Mouse (Mus musculus) kidney, postnatal 0 days (tissue): ENCODE results near the gene Ddias. TPM values are rescaled to one million over a fixed set of nuclear protein-coding genes. Genes with fewer than 3 reads are reported as not detected.
A peak's percentile ranks its signal among the peaks of the same experiment; 100 is the strongest.

Experiments
- ATAC-seq: fragments of 200-750 bp; cut with Nextera tagmentation; replicated peaks from 2 replicates; pipeline ENCODE4 v1.8.0; 2017; ENCODE audit warnings: low read depth, moderate number of reproducible peaks, moderate TSS enrichment, moderate library complexity; ENCODE audit not compliant: low FRiP score
- DNase-seq: peaks from one replicate; pipeline ENCODE4 v3.0.0-alpha.2; 2016; ENCODE audit warnings: low spot score
- H3K27ac ChIP-seq: fragments of 300-500 bp; sonication (generic); 2 replicates; pipeline ENCODE4 v1.5.1; 2014; ENCODE audit warnings: mild to moderate bottlenecking
- H3K27me3 ChIP-seq: fragments of 300-500 bp; sonication (generic); 2 replicates; pipeline ENCODE4 v1.6.1; 2014; ENCODE audit warnings: low read length, mixed read lengths; ENCODE audit not compliant: insufficient read depth
- H3K36me3 ChIP-seq: fragments of 300-500 bp; sonication (generic); 2 replicates; pipeline ENCODE4 v1.6.1; 2014; ENCODE audit warnings: low read length, mixed read lengths; ENCODE audit not compliant: insufficient read depth
- H3K4me1 ChIP-seq: fragments of 300-500 bp; sonication (generic); replicated peaks from 2 replicates; pipeline ENCODE4 v1.6.1; 2014; ENCODE audit warnings: antibody characterized with exemption, low read length, mixed read lengths; ENCODE audit not compliant: insufficient read depth
- H3K4me2 ChIP-seq: fragments of 300-500 bp; sonication (generic); 2 replicates; pipeline ENCODE4 v1.6.1; 2014; ENCODE audit warnings: mild to moderate bottlenecking, low read length, moderate library complexity, mixed read lengths
- H3K4me3 ChIP-seq: fragments of 300-500 bp; sonication (generic); replicated peaks from 2 replicates; pipeline ENCODE4 v1.5.1; 2014; ENCODE audit warnings: low read depth, low read length
- H3K9ac ChIP-seq: fragments of 300-500 bp; sonication (generic); 2 replicates; pipeline ENCODE4 v1.6.1; 2014; ENCODE audit warnings: low read depth, low read length
- H3K9me3 ChIP-seq: fragments of 300-500 bp; sonication (generic); replicated peaks from 2 replicates; pipeline ENCODE4 v1.6.1; 2016; ENCODE audit warnings: low read length, inconsistent platforms, mixed read lengths
- CTCF ChIP-seq: IDR thresholded peaks from 2 replicates; pipeline ENCODE4 v1.5.1; 2016; ENCODE audit warnings: antibody characterized with exemption, low read depth, mild to moderate bottlenecking, moderate library complexity
- WGBS: fragments of 180-500 bp; shearing (Covaris S2); extraction: QIAGEN DNeasy Blood & Tissue Kit; methylation state at CpG from one replicate; pipeline ENCODE4 v1.1.7; 2014; 5-methylcytosine and 5-hydroxymethylcytosine counted together
- polyA plus RNA-seq: library from polyadenylated mRNA; unstranded; fragments of >200 nt; fragmentation: Nextera tagmentation; extraction: Ambion mirVana; gene quantifications from 2 replicates; pipeline ENCODE4 v1.2.1, GENCODE M21; 2015

Gene Ddias
- polyA plus RNA-seq, 1 experiment from 2014 or later: 6.2 TPM

DNA sequence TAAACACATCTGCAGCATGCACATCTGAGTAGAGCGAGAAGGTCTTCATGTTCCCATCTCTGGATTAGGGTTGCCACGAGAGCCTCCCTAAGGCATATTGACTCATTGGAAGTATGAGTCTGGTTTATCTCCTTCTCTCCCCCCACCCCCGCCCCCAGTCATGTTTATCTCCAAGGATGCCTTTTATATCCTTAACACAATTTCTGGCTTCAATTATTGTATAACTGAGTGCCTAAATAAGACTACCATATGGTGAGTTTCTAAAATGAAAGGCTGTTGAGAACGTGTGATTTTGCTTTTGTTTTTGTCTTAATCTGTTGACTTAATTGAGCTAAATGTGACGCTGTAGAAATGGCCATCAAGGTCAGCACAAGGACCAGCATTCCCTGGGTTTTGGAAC lies 22.0 kb upstream of the Ddias start:
- ATAC-seq (no peak), DNase-seq (no peak)
- H3K4me2 ChIP-seq: no peak overlapping the region
- H3K36me3 ChIP-seq: no peaks in the 10 kb centered on the region
- H3K4me3 ChIP-seq: no peak overlapping the region
- H3K9ac ChIP-seq: no peak overlapping the region
- no peak overlapping the region for H3K27ac ChIP-seq
- H3K9me3 ChIP-seq: no peaks in the 10 kb centered on the region
- no peak for TF ChIP-seq CTCF
- whole genome bisulfite sequencing: 89% methylated on average over 5 of the region's 5 CpGs
- no peaks in the 10 kb centered on the region for H3K27me3 ChIP-seq
- H3K4me1 ChIP-seq: no peaks in the 10 kb centered on the region

DNA sequence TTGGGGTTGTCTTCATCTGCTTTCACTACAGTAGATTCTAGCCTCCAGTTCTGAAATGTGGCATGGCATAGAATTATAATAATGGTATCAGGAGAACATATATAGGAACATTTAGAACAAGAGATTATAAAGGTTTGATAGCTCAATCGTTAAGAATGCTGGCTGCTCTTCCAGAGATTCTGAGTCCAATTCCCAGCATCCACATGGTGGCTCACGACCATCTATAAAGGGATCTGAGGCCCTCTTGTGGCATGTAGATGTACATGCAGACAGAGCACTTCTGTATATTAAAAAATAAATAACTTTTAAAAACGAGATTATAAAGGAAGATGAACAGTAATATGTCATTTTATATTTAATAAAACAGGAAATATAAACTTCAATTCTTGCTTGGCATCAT lies 19.4 kb upstream of the Ddias start:
- DNase-seq (no peak), ATAC-seq (no peak)
- peak; percentile 59 for TF ChIP-seq CTCF
- Histone ChIP-seq H3K27ac (no peak overlapping the region), H3K9ac (no peak overlapping the region), H3K36me3 (no peaks in the 10 kb centered on the region), H3K4me3 (no peak overlapping the region), H3K9me3 (no peaks in the 10 kb centered on the region), H3K4me1 (no peaks in the 10 kb centered on the region), H3K4me2 (no peak overlapping the region), H3K27me3 (no peaks in the 10 kb centered on the region)
- 54% methylated on average over 3 of the region's 3 CpGs for WGBS

DNA sequence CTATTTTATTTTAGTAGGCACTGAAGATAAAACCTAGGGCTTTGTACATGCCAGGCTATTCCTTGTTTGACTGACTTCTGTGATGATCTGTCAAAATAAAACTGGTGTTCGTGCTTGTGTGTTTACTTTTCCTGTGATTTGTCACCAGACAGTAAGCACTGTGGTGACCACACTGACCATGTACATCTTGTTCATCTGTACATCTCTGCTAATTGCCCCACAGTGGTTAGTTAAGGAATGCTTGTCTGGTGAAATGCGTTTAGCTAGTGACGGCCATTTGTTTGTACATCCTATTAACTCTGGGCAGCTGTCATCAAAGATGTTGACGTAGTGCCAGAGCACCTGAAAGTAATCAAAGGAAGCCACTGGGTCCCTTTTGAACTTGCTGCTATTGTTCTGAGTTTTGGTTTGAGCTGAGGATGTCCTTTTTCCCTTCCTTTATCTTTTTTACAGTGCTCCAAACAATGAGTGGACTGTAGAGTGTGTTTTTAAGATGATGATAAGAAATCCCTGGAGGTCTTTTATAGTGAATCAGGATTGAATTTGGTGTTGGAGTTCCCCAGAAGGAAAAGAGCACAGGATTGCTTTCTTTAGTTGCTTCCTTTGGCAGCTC lies 16.7 kb upstream of the Ddias start:
- no peak for ATAC-seq
- H3K27ac ChIP-seq: no peak overlapping the region

DNA sequence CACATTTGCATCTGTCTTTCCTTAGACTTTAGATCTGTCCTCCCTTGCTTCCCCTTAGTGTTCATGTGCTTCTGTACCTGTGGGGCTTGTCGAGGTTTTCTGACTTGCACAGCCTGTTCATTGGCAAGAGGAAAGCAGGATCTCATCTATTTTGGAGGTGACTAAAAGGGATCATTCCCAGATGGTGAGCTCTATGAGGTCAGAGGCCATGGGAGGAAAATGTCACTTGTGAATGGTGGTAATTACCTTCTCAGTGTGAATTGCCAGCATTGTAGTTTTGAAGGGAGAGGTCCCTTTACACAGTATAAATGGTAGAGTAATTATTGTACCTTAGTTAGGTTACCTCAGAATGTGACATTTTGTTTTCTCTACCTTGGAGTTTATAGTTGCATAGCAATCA lies 16.2 kb upstream of the Ddias start:
- no peak for TF ChIP-seq CTCF
- no peak for DNase-seq
- no peak overlapping the region for H3K27ac ChIP-seq
- H3K4me2 ChIP-seq: no peak overlapping the region
- H3K4me3 ChIP-seq: no peak overlapping the region
- WGBS: 27% methylated on average over 1 of the region's 1 CpGs
- H3K9me3 ChIP-seq: no peaks in the 10 kb centered on the region
- no peaks in the 10 kb centered on the region for H3K4me1 ChIP-seq
- no peaks in the 10 kb centered on the region for H3K36me3 ChIP-seq
- H3K27me3 ChIP-seq: no peaks in the 10 kb centered on the region
- no peak for ATAC-seq
- no peak overlapping the region for H3K9ac ChIP-seq

More for the DNA sequence above, 16.7 kb upstream of the Ddias start:
- DNase-seq: no peak
- H3K4me2 ChIP-seq: no peak overlapping the region
- H3K27me3 ChIP-seq: no peaks in the 10 kb centered on the region
- no peaks in the 10 kb centered on the region for H3K4me1 ChIP-seq
- 18% methylated on average over 4 of the region's 4 CpGs for WGBS
- H3K9me3 ChIP-seq: no peaks in the 10 kb centered on the region
- H3K36me3 ChIP-seq: no peaks in the 10 kb centered on the region
- TF ChIP-seq CTCF: no peak
- H3K9ac ChIP-seq: no peak overlapping the region
- no peak overlapping the region for H3K4me3 ChIP-seq

DNA sequence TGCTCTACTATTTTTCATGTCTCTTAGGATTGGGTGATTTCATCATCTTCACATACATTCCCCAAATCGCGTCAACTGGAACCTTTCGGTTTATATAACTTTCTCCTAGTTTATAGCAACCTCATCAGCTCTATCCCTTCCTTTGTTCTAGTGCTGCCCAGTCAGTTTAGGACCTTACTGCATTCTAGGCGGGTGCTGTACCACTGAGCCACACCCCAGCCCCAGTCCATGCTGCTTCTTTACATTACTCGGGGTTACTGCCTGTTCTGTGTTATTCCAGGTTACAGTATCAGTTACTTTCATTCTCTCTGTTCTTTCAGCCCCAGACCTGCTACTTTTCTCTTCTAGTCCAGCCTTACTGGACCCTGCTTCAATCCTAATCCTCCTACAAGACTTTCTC lies 13.2 kb upstream of the Ddias start:
- no peaks in the 10 kb centered on the region for H3K4me1 ChIP-seq
- DNase-seq (no peak), ATAC-seq (no peak)
- H3K36me3 ChIP-seq: no peaks in the 10 kb centered on the region
- H3K27ac ChIP-seq: no peak overlapping the region
- H3K9ac ChIP-seq: no peak overlapping the region
- no peak overlapping the region for H3K4me3 ChIP-seq
- no peak overlapping the region for H3K4me2 ChIP-seq
- 89% methylated on average over 5 of the region's 5 CpGs for WGBS
- no peaks in the 10 kb centered on the region for H3K9me3 ChIP-seq
- no peaks in the 10 kb centered on the region for H3K27me3 ChIP-seq
- TF ChIP-seq CTCF: no peak

DNA sequence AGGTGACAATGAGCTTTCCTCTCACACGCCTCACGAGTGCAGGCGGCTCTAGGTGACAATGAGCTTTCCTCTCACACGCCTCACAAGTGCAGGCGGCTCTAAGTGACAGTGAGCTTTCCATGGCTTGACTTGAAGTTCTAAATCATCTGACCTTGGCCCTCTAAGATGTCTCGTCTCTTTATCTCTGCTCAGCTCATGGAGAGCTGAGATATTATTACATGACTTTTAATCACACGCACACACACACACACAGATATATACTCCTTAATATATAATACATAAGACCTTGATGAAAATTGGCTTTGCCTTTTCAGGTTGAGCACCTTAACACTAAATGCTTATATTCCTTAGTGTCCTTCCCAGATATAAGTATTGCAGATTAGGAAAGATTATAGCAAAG lies 12.8 kb upstream of the Ddias start:
- no peaks in the 10 kb centered on the region for H3K36me3 ChIP-seq
- TF ChIP-seq CTCF: no peak
- H3K4me2 ChIP-seq: no peak overlapping the region
- H3K4me3 ChIP-seq: no peak overlapping the region
- 68% methylated on average over 7 of the region's 7 CpGs for WGBS
- no peak overlapping the region for H3K9ac ChIP-seq
- no peaks in the 10 kb centered on the region for H3K9me3 ChIP-seq
- no peaks in the 10 kb centered on the region for H3K27me3 ChIP-seq
- no peak overlapping the region for H3K27ac ChIP-seq
- H3K4me1 ChIP-seq: no peaks in the 10 kb centered on the region
- DNase-seq: no peak
- no peak for ATAC-seq

DNA sequence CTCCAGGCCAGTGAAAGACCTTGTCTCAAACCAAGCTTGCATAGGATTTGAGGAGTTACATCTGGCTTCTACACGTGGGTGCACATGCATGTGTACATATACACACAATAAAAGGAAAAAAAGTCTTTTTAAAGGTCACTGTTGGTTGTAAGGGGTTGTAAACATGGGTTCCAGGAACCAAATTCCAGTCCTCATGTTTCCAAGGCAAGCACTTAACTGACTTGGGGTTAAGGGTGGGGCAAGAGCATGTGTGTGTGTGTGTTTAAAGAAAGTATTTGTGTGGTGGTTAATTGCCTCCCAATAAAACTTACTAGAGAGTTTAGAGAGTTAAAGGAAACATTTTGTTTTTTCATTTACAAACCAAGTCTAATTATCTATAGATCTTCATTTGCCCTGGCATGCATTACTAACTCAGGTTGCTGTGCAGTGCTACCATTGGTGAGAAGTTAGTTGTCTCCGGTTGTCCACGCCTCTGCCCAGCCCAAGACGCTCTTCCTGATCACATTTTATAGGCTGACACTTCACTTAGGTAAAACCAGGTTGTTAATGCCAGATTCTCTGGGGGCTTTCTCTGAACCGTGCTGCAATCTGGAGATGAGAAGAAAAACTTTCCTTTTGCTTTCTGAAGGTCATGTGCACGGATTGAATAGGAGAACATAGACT lies 11.1 kb upstream of the Ddias start:
- 0 out of 2 replicates have a peak, but pooled peaks have one; percentile 66 for ATAC-seq

More for the DNA sequence above, 11.1 kb upstream of the Ddias start:
- 0 out of 2 replicates have a peak overlapping the region, but pooled peaks have one; percentile 47 for H3K27ac ChIP-seq
- H3K4me3 ChIP-seq: no peak overlapping the region
- no peak for TF ChIP-seq CTCF
- no peak overlapping the region for H3K4me2 ChIP-seq
- DNase-seq: no peak
- H3K36me3 ChIP-seq: no peaks in the 10 kb centered on the region
- H3K9ac ChIP-seq: no peak overlapping the region
- 66% methylated on average over 6 of the region's 6 CpGs for WGBS
- no peaks in the 10 kb centered on the region for H3K27me3 ChIP-seq
- H3K9me3 ChIP-seq: no peaks in the 10 kb centered on the region
- no peaks in the 10 kb centered on the region for H3K4me1 ChIP-seq
